Mouse (Mus musculus): ENCODE results near the gene Tnni1. TPM values are rescaled to one million over a fixed set of nuclear protein-coding genes. Genes with fewer than 3 reads are reported as not detected.

The Tnni1 gene
- total RNA-seq, 2 experiments from 2014 or later: 0.99 to 1.1 TPM

GRCm38 (mm10) chr1:135765645-135766591, 13.3 kb upstream of the Tnni1 start, which contains the start of gene Phlda3:
TSS of gene Phlda3 (plus strand) at chr1:135766119.
- intact Hi-C loops (cut with DNase I): no loop called here
- DNase-seq (ENCODE audit: extremely low spot score in 1 of 2, low spot score in 2 of 2): peak in 1 of 2 experiments; percentile 82

- intact Hi-C loops (cut with DNase I): no loop called here
- peak in 1 of 2 experiments; percentile 33 for DNase-seq (ENCODE audit: extremely low spot score in 1 of 2, low spot score in 2 of 2)
Observed at GRCm38 (mm10) chr1:135766592-135767306, 12.5 kb upstream of the Tnni1 start.

GRCm38 (mm10) chr1:135767324-135767890, 11.8 kb upstream of the Tnni1 start:
- DNase-seq (ENCODE audit: extremely low spot score in 1 of 2, low spot score in 2 of 2): no peak
- intact Hi-C loops (cut with DNase I): no loop called here

GRCm38 (mm10) chr1:135768400-135768799, 10.8 kb upstream of the Tnni1 start:
- DNase-seq (ENCODE audit: extremely low spot score in 1 of 2, low spot score in 2 of 2): no peak

GRCm38 (mm10) chr1:135770237-135770636, 9.0 kb upstream of the Tnni1 start:
- intact Hi-C loops (cut with DNase I): no loop called here
- no peak for DNase-seq (ENCODE audit: extremely low spot score in 1 of 2, low spot score in 2 of 2)

More at GRCm38 (mm10) chr1:135768400-135768799, 10.8 kb upstream of the Tnni1 start:
- intact Hi-C loops (cut with DNase I): no loop called here

- no peak for DNase-seq (ENCODE audit: extremely low spot score in 1 of 2, low spot score in 2 of 2)
- intact Hi-C loops (cut with DNase I): no loop called here
Observed at GRCm38 (mm10) chr1:135770896-135771572, 8.2 kb upstream of the Tnni1 start.

- no peak for DNase-seq (ENCODE audit: extremely low spot score in 1 of 2, low spot score in 2 of 2)
- intact Hi-C loops (cut with DNase I): no loop called here
Observed at GRCm38 (mm10) chr1:135771573-135771970, 7.7 kb upstream of the Tnni1 start.

GRCm38 (mm10) chr1:135776596-135776995, 2.6 kb upstream of the Tnni1 start:
- no peak for DNase-seq (ENCODE audit: extremely low spot score in 1 of 2, low spot score in 2 of 2)
- intact Hi-C loops (cut with DNase I): no loop called here

GRCm38 (mm10) chr1:135777046-135777445, 2.2 kb upstream of the Tnni1 start:
- DNase-seq (ENCODE audit: extremely low spot score in 1 of 2, low spot score in 2 of 2): no peak
- intact Hi-C loops (cut with DNase I): no loop called here

GRCm38 (mm10) chr1:135780649-135781048, 1.4 kb downstream of the Tnni1 start:
- intact Hi-C loops (cut with DNase I): no loop called here
- DNase-seq (ENCODE audit: extremely low spot score in 1 of 2, low spot score in 2 of 2): no peak

GRCm38 (mm10) chr1:135781220-135781619, 2.0 kb downstream of the Tnni1 start:
- intact Hi-C loops (cut with DNase I): no loop called here
- peak; percentile 60 to 78 for DNase-seq (ENCODE audit: extremely low spot score in 1 of 2, low spot score in 2 of 2)

GRCm38 (mm10) chr1:135782816-135783215, 3.6 kb downstream of the Tnni1 start:
- intact Hi-C loops (cut with DNase I): no loop called here
- DNase-seq (ENCODE audit: extremely low spot score in 1 of 2, low spot score in 2 of 2): no peak

GRCm38 (mm10) chr1:135787799-135788198, 8.6 kb downstream of the Tnni1 start:
- intact Hi-C loops (cut with DNase I): loop anchor here (2.0 to 5.0 kb wide), 2 partner anchors 35 to 69 kb away; no protein-coding TSS in a partner anchor
- peak; percentile 40 to 81 for DNase-seq (ENCODE audit: extremely low spot score in 1 of 2, low spot score in 2 of 2)

- intact Hi-C loops (cut with DNase I): loop anchor here (2.0 to 5.0 kb wide), 2 partner anchors 36 to 70 kb away; no protein-coding TSS in a partner anchor
Observed at GRCm38 (mm10) chr1:135788708-135789107, 9.5 kb downstream of the Tnni1 start.

GRCm38 (mm10) chr1:135789815-135790214, 10.6 kb downstream of the Tnni1 start:
- DNase-seq (ENCODE audit: extremely low spot score in 1 of 2, low spot score in 2 of 2): peak in 1 of 2 experiments; percentile 78
- intact Hi-C loops (cut with DNase I): loop anchor here (2.0 to 5.0 kb wide), 2 partner anchors 38 to 71 kb away; no protein-coding TSS in a partner anchor

More at GRCm38 (mm10) chr1:135788708-135789107, 9.5 kb downstream of the Tnni1 start:
- DNase-seq (ENCODE audit: extremely low spot score in 1 of 2, low spot score in 2 of 2): peak in 1 of 2 experiments; percentile 60

GRCm38 (mm10) chr1:135792143-135792939, 13.1 kb downstream of the Tnni1 start:
- intact Hi-C loops (cut with DNase I): no loop called here
- no peak for DNase-seq (ENCODE audit: extremely low spot score in 1 of 2, low spot score in 2 of 2)

- intact Hi-C loops (cut with DNase I): no loop called here
- peak; percentile 23 to 70 for DNase-seq (ENCODE audit: extremely low spot score in 1 of 2, low spot score in 2 of 2)
Observed at GRCm38 (mm10) chr1:135793370-135794215, 14.4 kb downstream of the Tnni1 start.
